Mouse (Mus musculus) CH12F3 (cell line): Measurements from ENCODE around the gene Cep104.

Experiments
- in situ Hi-C: fragments of 300-500 bp; cut with MboI; formaldehyde crosslinking; loops from 2 replicates; pipeline ENCODE4 v1.14.3; 2020; ENCODE audit warnings: low sequenced_read_pairs

The Cep104 gene

GRCm38 (mm10) chr4:154028646-154029045 is 53.7 kb downstream of the Cep104 start:
- in situ Hi-C loops, result loop anchor here (25.0 kb wide), 1 partner anchor 784 kb away; no protein-coding TSS in a partner anchor

GRCm38 (mm10) chr4:154037123-154037522 is 62.1 kb downstream of the Cep104 start:
- in situ Hi-C loops, result loop anchor here (25.0 kb wide), 1 partner anchor 775 kb away; no protein-coding TSS in a partner anchor

GRCm38 (mm10) chr4:154042577-154042976 is 67.6 kb downstream of the Cep104 start, which contains the start of gene Ccdc27:
Gene Ccdc27, minus strand, starts transcription at chr4:154042677.
- in situ Hi-C loops, result loop anchor here (25.0 kb wide), 1 partner anchor 770 kb away; no protein-coding TSS in a partner anchor

DNA sequence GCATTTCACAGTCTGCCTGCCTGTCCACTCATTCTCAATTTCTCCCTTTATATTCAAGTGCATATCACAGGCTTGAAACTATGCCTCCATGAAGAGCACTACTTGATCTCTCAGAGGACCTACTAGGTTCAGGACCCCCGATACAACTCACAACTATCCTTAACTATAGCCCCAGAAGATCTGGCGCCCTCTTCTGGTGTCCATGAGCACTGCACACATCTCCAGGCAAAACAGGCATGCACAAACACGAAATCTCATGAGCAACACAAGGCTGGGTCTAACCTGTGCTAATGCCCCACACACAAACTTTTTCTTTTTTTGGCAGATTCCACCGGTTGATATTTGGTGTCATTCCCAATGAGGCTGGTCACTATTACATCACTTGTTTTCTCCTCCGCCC is 70.8 kb downstream of the Cep104 start:
- in situ Hi-C loops, result loop anchor here (25.0 kb wide), 1 partner anchor 766 kb away; no protein-coding TSS in a partner anchor

- in situ Hi-C loops, result no loop called here
These were observed 76.4 kb downstream of the Cep104 start for GRCm38 (mm10) chr4:154051401-154051800.

GRCm38 (mm10) chr4:154053065-154053464 is 78.1 kb downstream of the Cep104 start:
- in situ Hi-C loops, result no loop called here

- in situ Hi-C loops, result no loop called here
These were observed 80.5 kb downstream of the Cep104 start for GRCm38 (mm10) chr4:154055482-154055881.

DNA sequence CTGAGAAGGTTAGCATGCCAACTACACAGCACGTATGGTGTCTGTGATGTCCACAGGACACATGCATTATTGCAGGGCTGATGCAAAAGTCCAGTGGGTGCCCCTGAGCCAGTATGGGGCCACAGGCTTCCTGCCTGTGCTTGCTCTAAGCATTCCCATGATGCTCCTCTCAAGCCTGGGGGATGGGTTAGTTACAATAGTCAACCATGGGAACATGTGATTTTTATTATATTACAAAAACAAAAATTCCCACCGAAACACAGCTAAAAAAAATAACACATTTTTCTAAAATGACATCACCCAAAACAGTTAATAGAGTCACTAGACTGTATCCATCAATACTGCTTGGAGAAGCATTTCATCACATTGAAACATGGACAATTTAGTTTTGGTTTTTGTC is 81.1 kb downstream of the Cep104 start:
- in situ Hi-C loops, result no loop called here

DNA sequence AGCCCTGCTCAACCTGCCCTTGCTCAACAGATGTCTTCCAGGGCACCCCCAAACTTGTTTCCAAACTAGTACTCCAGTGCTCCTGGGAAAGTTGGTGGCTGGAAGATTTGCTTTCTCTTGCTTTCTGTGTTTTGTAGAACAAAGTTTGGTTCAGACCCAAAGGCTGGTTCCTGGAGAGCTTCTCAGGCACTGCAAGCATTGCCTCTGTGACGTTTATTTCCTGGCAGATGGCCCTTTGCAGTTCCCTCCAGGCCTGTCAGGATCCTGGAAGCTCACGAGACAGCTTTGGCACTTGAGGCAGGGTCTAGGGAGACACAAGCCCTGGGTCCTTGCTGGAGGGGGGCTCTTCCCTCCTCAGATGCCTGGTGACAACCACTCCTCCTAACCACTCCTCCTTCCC is 81.7 kb downstream of the Cep104 start:
- in situ Hi-C loops, result no loop called here

GRCm38 (mm10) chr4:154057696-154058095 is 82.7 kb downstream of the Cep104 start:
- in situ Hi-C loops, result no loop called here
